Mouse (Mus musculus): ENCODE measurements around the gene Nudt21.

Gene Nudt21

DNA sequence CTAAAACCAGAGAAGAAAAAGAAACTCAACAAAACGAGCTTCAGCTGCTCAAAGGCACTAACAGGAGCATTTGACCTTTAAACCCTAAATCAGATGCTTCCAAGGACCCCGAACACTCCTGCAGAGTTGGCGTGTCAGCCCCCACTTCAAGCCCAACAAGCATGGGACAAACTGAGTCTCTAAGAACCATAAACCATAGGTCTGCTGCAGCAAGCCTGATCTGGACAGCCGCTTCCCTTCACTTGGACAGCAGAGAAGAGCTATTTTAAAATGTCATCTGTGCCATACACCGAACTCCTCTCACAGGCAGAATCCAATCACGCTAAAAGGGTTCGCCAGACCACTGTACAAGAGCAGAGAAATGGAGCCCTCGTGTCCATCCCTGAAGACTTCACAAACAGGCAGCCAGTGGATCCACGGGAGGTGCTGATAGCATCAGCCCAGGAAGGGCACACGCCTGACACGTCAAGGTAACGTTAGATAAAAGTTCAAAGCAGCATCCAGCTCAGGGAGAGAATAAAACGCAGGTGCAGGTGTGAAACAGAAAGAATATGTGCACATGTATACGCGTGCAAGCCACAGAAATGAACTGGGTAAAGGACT is 27.5 kb downstream of the Nudt21 start:
- in situ Hi-C loops (cut with MboI, MseI) = loop anchor here (25.0 kb wide), 1 partner anchor 1753 kb away; no protein-coding TSS in a partner anchor

GRCm38 (mm10) chr8:94004139-94004538 is 32.7 kb downstream of the Nudt21 start:
- in situ Hi-C loops (cut with MboI, MseI) = loop anchor here (25.0 kb wide), 1 partner anchor 1758 kb away; no protein-coding TSS in a partner anchor

DNA sequence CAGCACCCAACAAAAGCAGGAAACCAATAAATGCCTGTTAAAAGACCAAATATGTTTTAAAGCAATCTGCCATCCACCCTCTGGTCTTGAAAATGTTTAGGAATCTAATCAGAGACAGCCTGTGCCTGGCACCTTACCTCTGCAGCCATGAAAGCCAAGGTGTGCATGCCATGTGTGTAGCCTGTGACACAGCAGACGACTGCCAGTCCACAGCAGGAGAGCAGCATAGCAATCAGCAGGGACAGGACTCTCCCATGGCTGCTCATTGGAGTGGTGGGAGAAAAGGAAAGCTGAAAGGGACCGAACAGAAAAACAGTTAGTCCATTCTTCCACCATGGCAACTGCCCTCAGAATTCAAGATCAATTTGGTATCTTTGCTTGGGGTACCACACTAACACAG is 37.9 kb downstream of the Nudt21 start:
- in situ Hi-C loops (cut with MboI, MseI) = no loop called here

DNA sequence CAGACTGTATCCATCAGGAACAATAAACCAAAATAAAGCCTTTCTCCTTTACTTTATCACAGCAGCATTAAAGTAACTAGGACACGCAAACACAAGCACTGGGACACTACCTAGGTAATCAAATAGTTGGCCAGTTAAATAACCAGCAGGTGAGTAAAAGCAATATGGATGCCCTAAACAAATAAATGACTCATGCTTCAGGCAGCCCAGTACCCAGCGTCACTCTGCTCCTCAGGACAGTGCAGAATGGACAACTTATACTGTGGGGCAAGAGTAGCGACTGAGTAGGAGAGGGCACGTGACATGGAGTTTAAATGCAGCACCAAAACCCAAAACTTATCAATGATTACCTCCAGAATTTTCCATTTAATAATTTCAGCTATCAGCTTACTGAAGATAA is 47.1 kb downstream of the Nudt21 start:
- in situ Hi-C loops (cut with MboI, MseI) = loop anchor here (10.0 kb wide), 1 partner anchor 1895 kb away; the partner anchor contains the start of gene Got2

GRCm38 (mm10) chr8:93984731-93985130 is 52.1 kb downstream of the Nudt21 start:
- in situ Hi-C loops (cut with MboI, MseI) = loop anchor here (10.0 kb wide), 1 partner anchor 1900 kb away; the partner anchor contains the start of gene Got2

DNA sequence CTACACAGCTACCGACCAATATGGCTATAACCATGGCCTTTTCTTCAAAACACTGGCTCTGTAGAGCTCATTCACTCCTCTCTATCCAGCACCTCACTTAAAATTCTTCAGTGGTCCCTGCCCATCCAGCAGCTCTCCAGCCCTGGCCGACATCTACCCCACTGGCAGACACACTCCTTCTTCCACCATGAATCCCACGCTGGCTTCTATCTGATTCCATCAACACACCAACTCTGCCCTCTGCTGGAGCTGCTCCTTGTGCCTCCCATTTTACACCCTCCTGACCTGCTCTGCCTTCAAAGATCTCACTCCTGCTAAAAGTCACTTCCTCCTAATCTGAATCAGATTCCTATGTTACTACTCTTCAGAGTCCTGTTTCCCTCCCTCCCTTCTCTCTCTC is 53.0 kb downstream of the Nudt21 start:
- in situ Hi-C loops (cut with MboI, MseI) = loop anchor here (10.0 kb wide), 1 partner anchor 1901 kb away; the partner anchor contains the start of gene Got2

GRCm38 (mm10) chr8:93981679-93982215 is 55.1 kb downstream of the Nudt21 start:
- in situ Hi-C loops (cut with MboI, MseI) = loop anchor here (10.0 kb wide), 1 partner anchor 1903 kb away; the partner anchor contains the start of gene Got2

- in situ Hi-C loops (cut with MboI, MseI) = loop anchor here (10.0 kb wide), 1 partner anchor 1905 kb away; the partner anchor contains the start of gene Got2
These were observed 56.7 kb downstream of the Nudt21 start for GRCm38 (mm10) chr8:93980141-93980540.

DNA sequence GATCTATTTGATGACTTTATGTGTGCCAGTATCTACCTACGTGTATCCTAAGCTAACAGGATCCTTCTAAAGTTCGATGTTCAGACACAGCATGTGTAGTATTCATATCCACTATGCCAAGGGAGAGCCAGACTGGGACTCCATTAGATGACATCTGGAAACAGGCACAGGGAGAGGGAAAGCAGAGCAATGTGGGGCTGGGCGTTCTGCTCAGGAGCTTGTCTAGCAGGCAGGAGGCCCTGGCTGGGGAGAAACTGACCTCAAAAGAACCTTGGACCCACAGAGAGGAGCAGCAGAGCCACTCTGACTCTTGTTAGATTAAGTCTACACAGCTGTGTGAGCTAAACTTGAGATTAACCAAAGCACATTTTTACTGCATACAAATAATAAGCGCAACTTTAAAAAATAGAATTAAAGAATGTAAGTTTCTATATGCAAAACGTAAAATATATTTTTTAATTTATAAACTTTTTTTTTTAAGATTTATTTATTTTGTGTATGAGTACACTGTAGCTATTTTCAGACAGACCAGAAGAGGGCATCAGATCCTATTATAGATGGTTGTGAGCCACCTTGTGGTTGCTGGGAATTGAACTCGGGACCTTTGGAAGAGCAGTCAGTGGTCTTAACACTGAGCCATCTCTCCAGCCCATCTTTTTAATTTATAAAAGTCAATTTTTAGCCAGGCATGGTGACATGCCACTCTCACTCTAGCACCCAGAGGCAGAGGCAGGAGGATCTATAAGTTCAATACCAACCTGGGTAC is 60.2 kb downstream of the Nudt21 start:
- in situ Hi-C loops (cut with MboI, MseI) = no loop called here

- in situ Hi-C loops (cut with MboI, MseI) = no loop called here
These were observed 61.5 kb downstream of the Nudt21 start for GRCm38 (mm10) chr8:93975358-93975757.

DNA sequence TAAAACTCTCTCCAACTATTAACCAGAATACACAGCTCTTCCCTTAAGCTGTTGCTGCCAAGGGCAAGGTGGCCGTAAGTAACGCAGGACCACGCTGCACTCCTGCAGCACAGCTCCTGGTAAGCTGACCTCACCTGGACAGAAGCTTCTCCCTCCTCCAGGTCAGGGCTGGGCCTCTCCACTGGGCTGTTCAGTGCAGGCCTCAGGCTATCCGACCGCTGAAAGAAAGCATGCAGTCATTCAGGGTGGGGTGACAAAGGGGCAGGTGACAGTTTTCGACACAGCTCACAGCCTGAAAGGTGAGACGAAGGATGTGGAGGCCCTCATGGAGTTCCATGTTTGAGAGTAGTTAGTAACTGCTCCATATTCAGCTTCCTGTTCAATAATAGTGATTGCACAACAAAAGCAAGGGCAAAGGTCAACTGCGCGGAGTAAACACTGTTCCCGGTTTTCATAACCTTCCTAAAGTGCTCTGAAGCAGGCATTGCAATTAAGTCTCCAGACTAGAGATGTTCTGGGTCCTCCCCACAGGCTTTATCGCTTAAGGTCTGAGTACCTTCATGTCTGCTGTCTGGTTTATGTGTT is 62.1 kb downstream of the Nudt21 start:
- in situ Hi-C loops (cut with MboI, MseI) = no loop called here

- in situ Hi-C loops (cut with MboI, MseI) = no loop called here
These were observed 62.9 kb downstream of the Nudt21 start for GRCm38 (mm10) chr8:93973831-93974375.

DNA sequence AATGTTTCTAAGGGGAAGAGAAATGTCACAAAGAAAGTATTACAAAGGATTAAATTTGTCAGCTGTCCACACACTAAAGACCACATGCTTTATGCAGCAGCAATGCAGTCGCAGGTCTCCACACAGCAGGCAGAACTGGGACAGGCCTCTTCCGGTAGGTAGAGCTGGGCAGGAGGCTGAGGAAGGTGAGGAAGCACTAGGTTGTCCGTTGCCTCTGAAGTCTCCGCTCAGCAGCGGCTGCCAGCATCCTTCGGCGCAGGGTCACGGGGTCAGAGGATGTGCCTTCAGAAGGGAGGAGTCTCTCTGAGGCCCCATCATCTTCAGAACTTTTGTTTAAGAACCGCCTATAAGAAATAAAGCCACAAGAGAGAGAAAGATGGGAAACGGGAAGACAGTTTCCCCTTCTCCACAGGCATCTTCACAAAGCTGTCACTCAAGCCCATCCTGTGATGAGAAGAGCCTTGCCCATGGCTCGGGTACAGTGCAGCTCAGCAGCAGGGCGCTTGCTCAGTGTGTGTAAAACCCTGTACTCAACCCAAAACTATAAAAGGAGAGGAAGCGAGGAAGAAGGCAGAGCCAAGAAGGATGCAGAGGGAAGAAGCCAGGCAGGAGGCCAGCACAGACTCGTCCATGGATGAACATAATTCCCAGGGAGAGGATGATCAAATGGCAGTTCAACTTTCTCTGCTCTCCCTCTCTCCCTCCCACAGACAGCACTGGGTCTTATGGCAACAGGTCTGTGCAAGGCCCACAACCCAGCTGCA is 63.7 kb downstream of the Nudt21 start:
- in situ Hi-C loops (cut with MboI, MseI) = no loop called here

DNA sequence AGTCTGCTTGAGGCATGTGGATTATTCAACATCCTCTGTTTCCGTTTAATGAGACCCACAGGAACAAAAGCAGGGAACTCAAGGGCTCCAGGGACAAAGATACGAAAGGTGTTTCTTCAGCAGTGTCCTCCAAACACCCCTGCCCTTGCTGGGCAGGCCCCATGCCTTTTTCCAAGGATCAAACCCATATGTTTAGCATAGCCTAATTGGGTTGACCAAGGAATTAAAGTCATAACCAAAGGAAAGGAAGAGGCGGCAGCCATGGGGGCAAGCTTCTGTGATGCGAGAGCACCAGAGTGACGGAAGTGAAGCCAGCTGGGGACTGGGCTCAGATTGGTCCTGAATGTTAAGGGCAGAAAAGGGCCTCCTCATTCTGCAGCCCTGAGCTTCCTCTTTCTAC is 64.6 kb downstream of the Nudt21 start:
- in situ Hi-C loops (cut with MboI, MseI) = no loop called here

DNA sequence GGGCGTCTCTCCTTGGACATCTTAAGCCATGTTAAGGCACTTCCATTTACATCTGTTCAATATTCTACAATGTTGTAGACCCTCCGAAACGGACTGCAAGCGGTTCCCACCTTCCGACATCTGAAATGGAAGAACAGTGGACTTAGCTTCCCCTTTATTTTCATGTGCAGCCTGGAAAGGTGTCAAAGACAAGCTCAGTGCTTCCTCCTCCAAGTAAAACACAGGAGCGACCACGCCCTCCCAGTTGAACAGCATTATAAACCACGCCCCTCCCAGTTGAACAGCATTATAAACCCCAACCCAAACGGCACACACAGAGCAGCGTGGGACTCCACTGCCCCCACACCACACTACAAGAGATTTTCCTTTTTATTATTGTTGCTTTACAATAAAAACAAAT is 65.4 kb downstream of the Nudt21 start:
- in situ Hi-C loops (cut with MboI, MseI) = no loop called here

DNA sequence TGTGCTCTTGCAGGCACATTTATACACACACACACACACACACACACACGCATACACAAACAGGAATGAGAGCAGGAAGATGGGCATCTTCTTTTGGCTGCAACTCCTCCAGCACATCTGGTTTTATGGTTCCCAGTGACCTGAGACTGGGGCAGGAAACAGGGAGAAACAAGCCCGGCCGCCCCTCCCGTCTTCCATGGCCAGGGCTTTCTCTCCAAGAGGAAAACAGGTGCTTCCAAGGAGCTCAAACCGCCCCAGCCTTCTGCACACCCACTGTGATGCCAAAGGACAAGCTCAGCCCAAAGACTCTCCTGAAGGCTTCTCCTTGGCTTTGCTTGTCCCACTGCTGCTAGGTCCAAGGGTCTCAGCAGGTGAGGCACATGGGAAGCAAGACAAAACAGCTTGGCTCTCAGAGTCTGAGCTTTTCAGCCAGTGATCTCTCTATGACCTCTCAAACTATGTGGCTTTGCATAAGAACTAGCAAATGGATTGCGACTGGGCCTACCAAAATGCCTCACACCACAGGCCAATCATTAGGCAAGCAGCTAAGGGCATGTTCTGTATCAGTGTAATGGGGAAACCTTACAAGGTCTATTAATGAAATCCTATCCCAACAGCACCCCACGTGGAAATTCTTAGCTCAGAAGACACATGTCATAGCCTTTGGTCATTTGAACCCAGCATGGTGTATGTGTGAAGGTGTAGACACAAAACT is 67.0 kb downstream of the Nudt21 start:
- in situ Hi-C loops (cut with MboI, MseI) = no loop called here

GRCm38 (mm10) chr8:93968293-93968692 is 68.5 kb downstream of the Nudt21 start:
- in situ Hi-C loops (cut with MboI, MseI) = no loop called here
